Mouse (Mus musculus): ENCODE results near the gene Fcer1a. TPM values are rescaled to one million over a fixed set of nuclear protein-coding genes. Genes with fewer than 3 reads are reported as not detected.

Fcer1a gene
- total and polyA plus RNA-seq, 2 experiments from 2014 or later: not detected

DNA sequence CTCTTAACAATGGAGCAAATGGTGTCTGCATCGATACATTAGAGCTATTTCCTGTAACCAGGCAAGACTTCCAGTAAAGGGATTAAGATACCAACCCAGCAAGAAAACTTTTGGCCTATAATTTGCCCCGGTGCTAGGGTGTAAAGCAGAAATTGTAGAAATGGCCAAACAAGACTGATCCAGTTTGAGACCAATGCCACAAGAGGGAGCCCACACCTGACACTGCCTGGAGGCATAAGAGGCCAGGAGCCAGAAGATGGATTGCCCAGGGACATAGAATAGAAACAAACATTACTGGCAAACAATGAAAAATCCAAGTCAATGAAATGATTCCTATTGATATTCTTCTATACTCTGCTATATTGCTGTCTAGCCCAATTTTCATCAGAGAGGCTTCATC is 30.7 kb downstream of the Fcer1a start:
- DNase-seq: no peak
- 92% methylated on average over 2 of the region's 2 CpGs for WGBS
- no peak for TF ChIP-seq CTCF (IDR thresholded peaks at IDR 0.05; ENCODE audit: low read depth)
- Histone ChIP-seq H3K4me3 (ENCODE audit: low read depth, low read length) (no peak overlapping the region), H3K27me3 (ENCODE audit: insufficient read depth, low read length) (no peaks in the 10 kb centered on the region), H3K4me1 (ENCODE audit: insufficient read depth) (no peaks in the 10 kb centered on the region), H3K9ac (no peak overlapping the region), H3K9me3 (ENCODE audit: low read length) (no peaks in the 10 kb centered on the region), H3K36me3 (ENCODE audit: insufficient read depth) (no peaks in the 10 kb centered on the region), H3K27ac (ENCODE audit: low read depth, low read length) (no peak overlapping the region), H3K4me2 (ENCODE audit: low read depth) (no peak overlapping the region)
- no peak for ATAC-seq

DNA sequence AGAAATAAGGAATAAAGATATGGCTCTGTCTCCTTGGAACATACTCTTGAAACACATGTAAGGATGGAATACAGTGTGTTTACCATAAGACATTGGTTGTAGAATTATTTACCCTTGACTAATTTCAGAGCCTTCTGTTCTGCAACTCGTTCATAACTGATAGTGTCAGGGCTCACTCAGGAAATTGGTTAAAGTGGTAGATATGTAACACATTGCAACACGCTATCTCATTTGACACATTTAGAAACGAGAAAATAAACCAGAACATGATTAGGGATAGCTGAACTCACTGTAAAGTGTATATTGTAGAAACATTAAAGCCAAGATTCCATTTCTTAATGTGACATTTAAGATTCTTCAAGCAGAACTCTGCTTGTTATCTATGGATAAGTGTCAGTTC is 35.0 kb downstream of the Fcer1a start:
- no peaks in the 10 kb centered on the region for H3K4me1 ChIP-seq (ENCODE audit: insufficient read depth)
- DNase-seq: no peak
- H3K9ac ChIP-seq: no peak overlapping the region
- no peak overlapping the region for H3K4me3 ChIP-seq (ENCODE audit: low read depth, low read length)
- H3K36me3 ChIP-seq (ENCODE audit: insufficient read depth): no peaks in the 10 kb centered on the region
- H3K27me3 ChIP-seq (ENCODE audit: insufficient read depth, low read length): no peaks in the 10 kb centered on the region
- H3K9me3 ChIP-seq (ENCODE audit: low read length): no peaks in the 10 kb centered on the region
- H3K4me2 ChIP-seq (ENCODE audit: low read depth): no peak overlapping the region
- no peak for TF ChIP-seq CTCF (IDR thresholded peaks at IDR 0.05; ENCODE audit: low read depth)
- H3K27ac ChIP-seq (ENCODE audit: low read depth, low read length): no peak overlapping the region
- 78% methylated on average over 3 of the region's 3 CpGs for WGBS
- ATAC-seq: no peak

DNA sequence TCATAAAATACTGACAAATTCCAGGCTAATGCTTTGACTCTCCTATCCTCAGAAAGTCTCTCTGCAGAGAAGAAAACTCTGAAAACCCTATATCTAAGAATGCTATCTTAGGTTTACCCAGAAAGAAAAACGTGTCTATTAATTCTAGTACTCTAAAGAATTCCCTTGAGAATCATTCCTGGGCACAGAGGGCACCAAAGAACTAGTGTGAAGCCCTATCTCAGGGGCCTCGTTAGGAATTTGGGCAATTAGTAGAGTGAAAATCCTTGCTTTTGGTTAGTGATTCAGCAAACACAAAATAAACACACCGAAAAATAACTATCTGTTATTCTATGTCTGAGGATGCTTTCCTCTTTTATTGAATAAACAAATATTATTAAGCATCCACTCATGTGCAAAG is 36.5 kb downstream of the Fcer1a start, which contains the start of gene Olfr1406:
TSS of gene Olfr1406 (minus strand) at position 101 of the 400 bp plus-strand sequence.
- TF ChIP-seq CTCF (IDR thresholded peaks at IDR 0.05; ENCODE audit: low read depth): no peak
- 60% methylated on average over 3 of the region's 3 CpGs for WGBS
- H3K27me3 ChIP-seq (ENCODE audit: insufficient read depth, low read length): no peaks in the 10 kb centered on the region

DNA sequence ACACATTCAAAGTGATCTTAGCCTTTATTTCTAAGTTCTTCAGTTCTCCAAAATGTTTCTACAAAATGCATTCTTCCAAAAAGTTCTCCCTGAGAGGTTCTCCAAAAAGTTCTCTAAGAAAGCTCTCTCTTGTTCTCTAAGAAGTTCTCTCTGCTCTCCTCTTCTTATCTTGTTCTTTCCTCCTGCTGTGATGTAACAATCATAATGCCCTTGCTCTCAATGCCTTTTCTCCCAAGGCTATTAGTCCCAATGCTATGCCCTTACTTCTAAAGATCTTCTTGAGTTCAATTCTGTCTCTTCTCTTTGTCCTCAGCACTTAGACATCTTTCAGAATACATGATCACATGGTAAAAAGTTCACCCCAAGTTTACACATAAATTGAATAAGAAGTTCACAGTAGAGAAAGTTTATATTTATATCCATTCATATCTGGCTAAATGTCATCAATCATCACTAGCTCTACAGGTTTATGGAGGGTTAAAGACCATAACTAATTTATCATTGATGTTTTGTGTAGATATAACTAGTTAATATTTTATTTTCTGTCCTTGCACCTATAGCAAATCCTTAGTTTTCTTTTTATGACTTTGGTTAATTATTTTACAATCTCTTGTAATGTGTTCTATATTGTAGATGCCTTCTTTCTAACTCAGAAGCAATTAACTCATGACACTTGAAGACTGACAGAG is 52.7 kb downstream of the Fcer1a start:
- no peak for DNase-seq
- no peak overlapping the region for H3K4me3 ChIP-seq (ENCODE audit: low read depth, low read length)
- H3K36me3 ChIP-seq (ENCODE audit: insufficient read depth): no peaks in the 10 kb centered on the region
- H3K4me2 ChIP-seq (ENCODE audit: low read depth): no peak overlapping the region
- no peak for ATAC-seq
- no peak overlapping the region for H3K9ac ChIP-seq
- H3K27me3 ChIP-seq (ENCODE audit: insufficient read depth, low read length): no peaks in the 10 kb centered on the region
- H3K9me3 ChIP-seq (ENCODE audit: low read length): no peaks in the 10 kb centered on the region
- no peak for TF ChIP-seq CTCF (IDR thresholded peaks at IDR 0.05; ENCODE audit: low read depth)
- H3K4me1 ChIP-seq (ENCODE audit: insufficient read depth): no peaks in the 10 kb centered on the region
- no peak overlapping the region for H3K27ac ChIP-seq (ENCODE audit: low read depth, low read length)

More for the DNA sequence above, 36.5 kb downstream of the Fcer1a start, which contains the start of gene Olfr1406:
- Histone ChIP-seq H3K9ac (no peak within 1 kb of the TSS), H3K9me3 (ENCODE audit: low read length) (no peaks in the 10 kb centered on the region), H3K4me2 (ENCODE audit: low read depth) (no peak within 1 kb of the TSS), H3K4me1 (ENCODE audit: insufficient read depth) (no peaks in the 10 kb centered on the region), H3K4me3 (ENCODE audit: low read depth, low read length) (no peak within 1 kb of the TSS), H3K27ac (ENCODE audit: low read depth, low read length) (no peak within 1 kb of the TSS), H3K36me3 (ENCODE audit: insufficient read depth) (no peaks in the 10 kb centered on the region)
- no peak for ATAC-seq
- DNase-seq: no peak

Other genes starting within 250 kb of the Fcer1a start
- not detected in 2 replicates for gene Olfr1408, start 89.8 kb downstream of the Fcer1a start, total RNA-seq (2014; rRNA removed)
- gene Olfr1408, start 89.8 kb downstream of the Fcer1a start, polyA plus RNA-seq (2015; fragmentation: Nextera tagmentation; extraction: Ambion mirVana): not detected in 2 replicates
- gene Olfr1406, start 36.6 kb downstream of the Fcer1a start, total RNA-seq (2014; rRNA removed): not detected in 2 replicates
- not detected in 2 replicates for gene Olfr1406, start 36.6 kb downstream of the Fcer1a start, polyA plus RNA-seq (2015; fragmentation: Nextera tagmentation; extraction: Ambion mirVana)
- not detected in 2 replicates for gene Olfr218, start 29.4 kb downstream of the Fcer1a start, total RNA-seq (2014; rRNA removed)
- gene Olfr218, start 29.4 kb downstream of the Fcer1a start, polyA plus RNA-seq (2015; fragmentation: Nextera tagmentation; extraction: Ambion mirVana): not detected in 2 replicates
- gene Olfr1404, start 14.8 kb downstream of the Fcer1a start, total RNA-seq (2014; rRNA removed): not detected in 2 replicates
- not detected in 2 replicates for gene Olfr1404, start 14.8 kb downstream of the Fcer1a start, polyA plus RNA-seq (2015; fragmentation: Nextera tagmentation; extraction: Ambion mirVana)
- gene Olfr418, start 38.8 kb upstream of the Fcer1a start, total RNA-seq (2014; rRNA removed): 0.05 TPM in 1 of 2 replicates, not detected in the other
- not detected in 2 replicates for gene Olfr418, start 38.8 kb upstream of the Fcer1a start, polyA plus RNA-seq (2015; fragmentation: Nextera tagmentation; extraction: Ambion mirVana)
- not detected in 2 replicates for gene Mptx2, start 50.6 kb upstream of the Fcer1a start, total RNA-seq (2014; rRNA removed)
- gene Mptx2, start 50.6 kb upstream of the Fcer1a start, polyA plus RNA-seq (2015; fragmentation: Nextera tagmentation; extraction: Ambion mirVana): not detected in 2 replicates
- 29.0 and 32.8 TPM in 2 replicates for gene Ackr1, start 106.5 kb upstream of the Fcer1a start, total RNA-seq (2014; rRNA removed)
- gene Ackr1, start 106.5 kb upstream of the Fcer1a start, polyA plus RNA-seq (2015; fragmentation: Nextera tagmentation; extraction: Ambion mirVana): 11.5 and 14.0 TPM in 2 replicates
- gene Aim2, start 123.7 kb upstream of the Fcer1a start, total RNA-seq (2014; rRNA removed): 2.3 and 4.5 TPM in 2 replicates
- gene Aim2, start 123.7 kb upstream of the Fcer1a start, polyA plus RNA-seq (2015; fragmentation: Nextera tagmentation; extraction: Ambion mirVana): 1.1 and 1.8 TPM in 2 replicates
- gene Cadm3, start 140.5 kb upstream of the Fcer1a start, total RNA-seq (2014; rRNA removed): 278 and 354 TPM in 2 replicates
- 25.6 and 41.0 TPM in 2 replicates for gene Cadm3, start 140.5 kb upstream of the Fcer1a start, polyA plus RNA-seq (2015; fragmentation: Nextera tagmentation; extraction: Ambion mirVana)